Mouse (Mus musculus): ENCODE results near the gene Rhox1.
"Not testable (repeated sequence)": the region's sequence is repeated elsewhere in the genome, so short reads cannot be mapped to it uniquely, and the experiment has no call there.

DNA sequence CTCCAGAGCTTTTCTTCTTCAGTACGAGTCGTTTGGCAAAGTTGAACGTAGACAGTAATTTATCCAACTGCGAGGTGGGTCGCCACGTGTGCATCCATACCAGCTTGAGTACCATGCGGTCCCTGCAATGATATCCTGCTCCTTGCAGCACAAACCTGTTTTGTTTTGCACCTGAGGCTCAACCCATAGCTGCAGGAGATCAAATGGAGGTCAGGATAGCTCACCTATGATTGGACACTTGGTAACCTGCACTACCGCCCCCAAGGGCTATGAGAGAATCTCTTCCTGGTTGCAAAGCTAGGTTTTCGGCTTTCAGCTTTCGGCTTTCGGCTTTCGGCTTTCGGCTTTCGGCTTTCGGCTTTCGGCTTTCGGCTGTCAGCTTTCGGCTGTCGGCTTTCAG, 43.0 kb upstream of the Rhox1 start, which contains the start of gene Rhox4a:
- not testable (repeated sequence) for TF ChIP-seq CTCF, EP300 (IDR thresholded peaks at IDR 0.05; ENCODE audit: low read depth)
